Mouse (Mus musculus): ENCODE results near the gene Itgb5. TPM values are rescaled to one million over a fixed set of nuclear protein-coding genes. Genes with fewer than 3 reads are reported as not detected.

The Itgb5 gene
- total and polyA plus RNA-seq, 2 experiments from 2014 or later: 18.4 to 46.7 TPM

- Histone ChIP-seq H3K9ac (replicated peaks; ENCODE audit: low read length) (no peak overlapping the region), H3K4me2 (ENCODE audit: low read depth, low read length) (no peak overlapping the region), H3K9me3 (ENCODE audit: low read length) (no peaks in the 10 kb centered on the region), H3K4me1 (ENCODE audit: insufficient read depth, low read length) (no peaks in the 10 kb centered on the region), H3K27me3 (ENCODE audit: insufficient read depth, low read length) (0 out of 2 replicates have a peak, but pooled peaks cover 2% of the 10 kb centered on the region), H3K36me3 (ENCODE audit: insufficient read depth, low read length) (no peaks in the 10 kb centered on the region), H3K27ac (no peak overlapping the region), H3K4me3 (ENCODE audit: low read length) (no peak overlapping the region)
- TF ChIP-seq CTCF (IDR thresholded peaks at IDR 0.05; ENCODE audit: low read depth): no peak
- DNase-seq (ENCODE audit: low spot score): no peak
- no peak for ATAC-seq
- 65% methylated on average over 6 of the region's 6 CpGs for WGBS
Measured at GRCm38 (mm10) chr16:33840616-33841015, 11.2 kb downstream of the Itgb5 start.

GRCm38 (mm10) chr16:33842081-33842880 lies 12.8 kb downstream of the Itgb5 start:
- Histone ChIP-seq H3K36me3 (ENCODE audit: insufficient read depth, low read length) (no peaks in the 10 kb centered on the region), H3K9me3 (ENCODE audit: low read length) (no peaks in the 10 kb centered on the region), H3K27me3 (ENCODE audit: insufficient read depth, low read length) (no peaks in the 10 kb centered on the region), H3K4me1 (ENCODE audit: insufficient read depth, low read length) (no peaks in the 10 kb centered on the region), H3K4me2 (ENCODE audit: low read depth, low read length) (no peak overlapping the region), H3K9ac (replicated peaks; ENCODE audit: low read length) (no peak overlapping the region), H3K4me3 (ENCODE audit: low read length) (no peak overlapping the region), H3K27ac (no peak overlapping the region)
- WGBS: 61% methylated on average over 12 of the region's 12 CpGs
- ATAC-seq (no peak), DNase-seq (ENCODE audit: low spot score) (no peak)
- no peak for TF ChIP-seq CTCF (IDR thresholded peaks at IDR 0.05; ENCODE audit: low read depth)

- no peak overlapping the region for H3K27ac ChIP-seq
- WGBS: 50% methylated on average over 4 of the region's 4 CpGs
- H3K4me1 ChIP-seq (ENCODE audit: insufficient read depth, low read length): no peaks in the 10 kb centered on the region
- DNase-seq (ENCODE audit: low spot score): no peak
- no peaks in the 10 kb centered on the region for H3K27me3 ChIP-seq (ENCODE audit: insufficient read depth, low read length)
- H3K4me3 ChIP-seq (ENCODE audit: low read length): no peak overlapping the region
- no peaks in the 10 kb centered on the region for H3K9me3 ChIP-seq (ENCODE audit: low read length)
- no peaks in the 10 kb centered on the region for H3K36me3 ChIP-seq (ENCODE audit: insufficient read depth, low read length)
- H3K4me2 ChIP-seq (ENCODE audit: low read depth, low read length): no peak overlapping the region
- no peak for TF ChIP-seq CTCF (IDR thresholded peaks at IDR 0.05; ENCODE audit: low read depth)
- no peak for ATAC-seq
- H3K9ac ChIP-seq (replicated peaks; ENCODE audit: low read length): no peak overlapping the region
Measured at GRCm38 (mm10) chr16:33844150-33844611, 14.7 kb downstream of the Itgb5 start.

- Histone ChIP-seq H3K27ac (no peak overlapping the region), H3K4me1 (ENCODE audit: insufficient read depth, low read length) (no peaks in the 10 kb centered on the region), H3K4me3 (ENCODE audit: low read length) (no peak overlapping the region), H3K27me3 (ENCODE audit: insufficient read depth, low read length) (no peaks in the 10 kb centered on the region), H3K4me2 (ENCODE audit: low read depth, low read length) (no peak overlapping the region), H3K9ac (replicated peaks; ENCODE audit: low read length) (no peak overlapping the region), H3K36me3 (ENCODE audit: insufficient read depth, low read length) (no peaks in the 10 kb centered on the region), H3K9me3 (ENCODE audit: low read length) (no peaks in the 10 kb centered on the region)
- no peak for DNase-seq (ENCODE audit: low spot score)
- no peak for ATAC-seq
- 79% methylated on average over 6 of the region's 6 CpGs for WGBS
- no peak for TF ChIP-seq CTCF (IDR thresholded peaks at IDR 0.05; ENCODE audit: low read depth)
Measured at GRCm38 (mm10) chr16:33844866-33845265, 15.4 kb downstream of the Itgb5 start.

- Histone ChIP-seq H3K9me3 (ENCODE audit: low read length) (no peaks in the 10 kb centered on the region), H3K4me2 (ENCODE audit: low read depth, low read length) (no peak overlapping the region), H3K36me3 (ENCODE audit: insufficient read depth, low read length) (no peaks in the 10 kb centered on the region)
Measured at GRCm38 (mm10) chr16:33853271-33853670, 23.8 kb downstream of the Itgb5 start.

GRCm38 (mm10) chr16:33858766-33859165 lies 29.3 kb downstream of the Itgb5 start:
- WGBS: 88% methylated on average over 2 of the region's 2 CpGs
- no peak for DNase-seq (ENCODE audit: low spot score)
- Histone ChIP-seq H3K36me3 (ENCODE audit: insufficient read depth, low read length) (no peaks in the 10 kb centered on the region), H3K9ac (replicated peaks; ENCODE audit: low read length) (no peak overlapping the region), H3K27me3 (ENCODE audit: insufficient read depth, low read length) (no peaks in the 10 kb centered on the region), H3K4me2 (ENCODE audit: low read depth, low read length) (no peak overlapping the region), H3K27ac (no peak overlapping the region), H3K4me1 (ENCODE audit: insufficient read depth, low read length) (no peaks in the 10 kb centered on the region), H3K4me3 (ENCODE audit: low read length) (no peak overlapping the region), H3K9me3 (ENCODE audit: low read length) (no peaks in the 10 kb centered on the region)
- ATAC-seq: no peak
- no peak for TF ChIP-seq CTCF (IDR thresholded peaks at IDR 0.05; ENCODE audit: low read depth)

More at GRCm38 (mm10) chr16:33853271-33853670, 23.8 kb downstream of the Itgb5 start:
- DNase-seq (ENCODE audit: low spot score) (no peak), ATAC-seq (no peak)
- no peak for TF ChIP-seq CTCF (IDR thresholded peaks at IDR 0.05; ENCODE audit: low read depth)
- Histone ChIP-seq H3K27ac (no peak overlapping the region), H3K4me3 (ENCODE audit: low read length) (no peak overlapping the region), H3K27me3 (ENCODE audit: insufficient read depth, low read length) (no peaks in the 10 kb centered on the region), H3K9ac (replicated peaks; ENCODE audit: low read length) (no peak overlapping the region), H3K4me1 (ENCODE audit: insufficient read depth, low read length) (no peaks in the 10 kb centered on the region)

- no peak overlapping the region for H3K9ac ChIP-seq (replicated peaks; ENCODE audit: low read length)
- no peaks in the 10 kb centered on the region for H3K4me1 ChIP-seq (ENCODE audit: insufficient read depth, low read length)
- H3K36me3 ChIP-seq (ENCODE audit: insufficient read depth, low read length): no peaks in the 10 kb centered on the region
- 0 out of 2 replicates have a peak, but pooled peaks have one; percentile 24 for ATAC-seq
- peak overlapping the region; percentile 2; the same call in 1 of the 2 replicates for H3K4me2 ChIP-seq (ENCODE audit: low read depth, low read length)
- H3K4me3 ChIP-seq (ENCODE audit: low read length): no peak overlapping the region
- no peaks in the 10 kb centered on the region for H3K27me3 ChIP-seq (ENCODE audit: insufficient read depth, low read length)
- TF ChIP-seq CTCF (IDR thresholded peaks at IDR 0.05; ENCODE audit: low read depth): no peak
- H3K27ac ChIP-seq: no peak overlapping the region
- WGBS: 49% methylated on average over 5 of the region's 5 CpGs
- H3K9me3 ChIP-seq (ENCODE audit: low read length): no peaks in the 10 kb centered on the region
- no peak for DNase-seq (ENCODE audit: low spot score)
Measured at GRCm38 (mm10) chr16:33859380-33859779, 29.9 kb downstream of the Itgb5 start.
